Mouse (Mus musculus): ENCODE data around the gene Gm17124.
"Not testable (repeated sequence)": the region's sequence is repeated elsewhere in the genome, so short reads cannot be mapped to it uniquely, and the experiment has no call there.

Gm17124 gene

DNA sequence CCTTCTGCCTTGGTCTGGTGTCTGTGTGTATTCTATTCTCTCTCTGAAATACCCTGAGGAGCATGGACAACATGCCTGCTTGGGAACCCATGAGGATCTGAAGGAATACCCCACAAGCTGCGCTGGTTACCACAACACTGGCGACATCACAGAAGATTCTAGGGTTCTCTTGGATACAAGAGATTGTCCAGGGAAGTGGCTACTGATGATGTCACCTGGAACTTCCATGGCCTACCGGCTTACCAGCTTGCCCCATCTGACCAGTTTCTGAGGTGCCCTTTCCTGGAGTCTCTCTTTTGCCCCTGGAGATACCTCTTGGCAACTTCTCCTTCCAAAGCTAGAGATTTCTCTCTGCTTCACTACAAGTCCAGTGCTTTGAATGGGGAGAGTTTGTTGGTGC lies at the start of gene Gm17124:
Gm17124 (minus strand) TSS at position 101 of the 400 bp plus-strand sequence.
- DNase-seq = not testable (repeated sequence)

DNA sequence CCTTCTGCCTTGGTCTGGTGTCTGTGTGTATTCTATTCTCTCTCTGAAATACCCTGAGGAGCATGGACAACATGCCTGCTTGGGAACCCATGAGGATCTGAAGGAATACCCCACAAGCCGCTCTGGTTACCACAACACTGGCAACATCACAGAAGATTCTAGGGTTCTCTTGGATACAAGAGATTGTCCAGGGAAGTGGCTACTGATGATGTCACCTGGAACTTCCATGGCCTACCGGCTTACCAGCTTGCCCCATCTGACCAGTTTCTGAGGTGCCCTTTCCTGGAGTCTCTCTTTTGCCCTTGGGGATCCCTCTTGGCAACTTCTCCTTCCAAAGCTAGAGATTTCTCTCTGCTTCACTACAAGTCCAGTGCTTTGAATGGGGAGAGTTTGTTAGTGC lies 42.1 kb upstream of the Gm17124 start, which contains the start of gene Gm3633:
Gm3633 (minus strand) TSS at position 101 of the 400 bp plus-strand sequence.
- DNase-seq = not testable (repeated sequence)
